Mouse (Mus musculus) embryonic fibroblast, embryonic 13.5 days (primary cell): ENCODE results near the gene Ccdc163.

Experiments
- CTCF ChIP-seq: IDR thresholded peaks from 2 replicates; pipeline ENCODE4 v1.5.1; 2011; ENCODE audit warnings: mild to moderate bottlenecking, control low read depth, low read length, moderate library complexity, borderline replicate concordance; ENCODE audit not compliant: insufficient read depth
- POLR2A ChIP-seq: IDR thresholded peaks from 2 replicates; pipeline ENCODE4 v1.6.1; 2011; ENCODE audit warnings: low read depth, mild to moderate bottlenecking, control low read depth, low read length, moderate library complexity

DNA sequence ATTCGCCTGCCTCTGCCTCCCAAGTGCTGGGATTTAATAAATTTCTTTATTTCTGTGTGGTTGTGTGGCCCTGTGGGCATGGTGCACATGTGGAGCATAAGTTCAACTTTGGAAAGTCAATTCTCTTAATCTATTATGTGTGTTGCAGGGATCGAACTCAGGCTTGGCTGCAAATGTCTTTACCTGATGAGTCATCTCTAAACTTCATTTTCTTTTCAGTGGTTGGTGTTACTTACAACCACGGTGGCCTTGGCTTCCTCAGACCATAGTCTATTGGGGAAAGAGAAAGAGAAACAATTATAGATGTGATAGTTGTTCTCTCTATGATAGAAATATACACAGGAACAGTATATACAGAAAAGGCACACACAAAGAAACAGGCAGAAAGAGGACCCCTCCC is 32.3 kb upstream of the Ccdc163 start:
- TF ChIP-seq POLR2A (no peak), CTCF (no peak)
